Mouse (Mus musculus): ENCODE measurements around the gene Usp20. TPM values are rescaled to one million over a fixed set of nuclear protein-coding genes. Genes with fewer than 3 reads are reported as not detected.

Gene Usp20
- total and polyA plus RNA-seq, 2 experiments from 2014 or later: 31.9 to 37.9 TPM

DNA sequence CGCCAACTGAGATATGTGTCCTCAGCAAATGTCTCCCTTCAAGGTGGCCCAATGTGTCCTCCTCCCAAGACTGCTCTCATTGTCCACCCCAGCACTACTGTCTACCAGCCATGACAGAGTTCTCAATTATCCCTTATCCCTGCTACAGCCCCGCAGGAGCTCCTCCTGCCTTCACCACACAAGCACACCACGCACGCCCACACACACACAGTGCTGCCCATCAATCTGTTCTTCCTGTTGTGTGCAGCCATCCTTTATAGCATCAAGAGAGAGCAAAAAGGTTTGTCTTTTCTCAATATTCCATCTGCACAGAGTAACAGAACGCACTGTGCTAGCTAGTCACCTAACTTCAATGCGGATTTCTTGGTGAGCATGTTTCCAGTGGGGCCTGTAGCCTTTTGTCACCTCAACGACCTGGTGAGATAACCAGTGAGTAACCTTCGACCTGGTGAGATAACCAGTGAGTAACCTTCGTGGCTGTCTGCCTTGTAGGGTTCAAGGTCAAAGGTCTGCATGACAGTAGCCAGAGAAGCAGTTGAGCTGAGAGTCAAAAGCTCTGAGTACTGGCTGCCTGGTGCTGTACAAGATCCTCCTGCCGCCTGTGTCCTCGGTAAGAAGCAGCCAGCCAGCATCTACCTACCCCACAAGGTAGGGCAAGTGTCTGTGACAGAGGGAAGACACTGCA is 19.4 kb upstream of the Usp20 start:
- no peaks in the 10 kb centered on the region for H3K27me3 ChIP-seq (ENCODE audit: insufficient read depth, low read length)
- H3K9ac ChIP-seq: no peak overlapping the region
- no peak overlapping the region for H3K27ac ChIP-seq (ENCODE audit: low read depth, low read length)
- TF ChIP-seq CTCF (IDR thresholded peaks at IDR 0.05; ENCODE audit: low read depth): no peak
- DNase-seq (no peak), ATAC-seq (no peak)
- 90% methylated on average over 11 of the region's 11 CpGs for WGBS
- H3K36me3 ChIP-seq (ENCODE audit: insufficient read depth): peaks cover 70% of the 10 kb centered on the region
- no peak overlapping the region for H3K4me3 ChIP-seq (ENCODE audit: low read depth, low read length)
- peaks cover 15% of the 10 kb centered on the region; the same call in 1 of the 2 replicates for H3K4me1 ChIP-seq (ENCODE audit: insufficient read depth)
- H3K9me3 ChIP-seq (ENCODE audit: low read length): no peaks in the 10 kb centered on the region
- H3K4me2 ChIP-seq (ENCODE audit: low read depth): no peak overlapping the region

GRCm38 (mm10) chr2:30965627-30966026 is 16.5 kb upstream of the Usp20 start:
- Histone ChIP-seq H3K4me1 (ENCODE audit: insufficient read depth) (peaks cover 15% of the 10 kb centered on the region; the same call in 1 of the 2 replicates), H3K27me3 (ENCODE audit: insufficient read depth, low read length) (no peaks in the 10 kb centered on the region), H3K36me3 (ENCODE audit: insufficient read depth) (peaks cover 42% of the 10 kb centered on the region), H3K9ac (no peak overlapping the region), H3K9me3 (ENCODE audit: low read length) (no peaks in the 10 kb centered on the region), H3K4me2 (ENCODE audit: low read depth) (no peak overlapping the region), H3K27ac (ENCODE audit: low read depth, low read length) (no peak overlapping the region), H3K4me3 (ENCODE audit: low read depth, low read length) (no peak overlapping the region)
- 95% methylated on average over 8 of the region's 8 CpGs for WGBS
- no peak for TF ChIP-seq CTCF (IDR thresholded peaks at IDR 0.05; ENCODE audit: low read depth)
- DNase-seq: no peak
- no peak for ATAC-seq

DNA sequence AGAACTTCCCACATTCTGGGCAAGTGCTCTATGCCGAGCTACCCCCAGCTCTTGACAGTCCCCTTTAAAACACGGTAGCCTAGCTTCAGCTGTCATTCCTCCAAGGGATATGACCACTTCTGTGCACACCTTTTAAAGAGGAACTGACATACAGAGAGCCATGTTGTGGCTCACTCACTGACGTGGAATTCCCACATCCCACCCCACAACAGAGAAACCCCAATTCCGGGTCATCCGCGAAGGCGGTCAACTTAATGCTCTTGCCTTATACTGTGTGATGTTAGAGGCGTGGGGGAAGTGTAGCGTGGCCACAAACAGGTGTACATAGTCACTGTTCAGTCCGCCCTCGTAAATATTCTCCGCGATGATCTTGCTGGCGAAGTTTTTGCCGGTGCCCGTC is 15.3 kb upstream of the Usp20 start:
- peak overlapping the region; percentile 88 for H3K9ac ChIP-seq
- H3K4me3 ChIP-seq (ENCODE audit: low read depth, low read length): peak overlapping the region; percentile 96
- no peaks in the 10 kb centered on the region for H3K9me3 ChIP-seq (ENCODE audit: low read length)
- no peaks in the 10 kb centered on the region for H3K27me3 ChIP-seq (ENCODE audit: insufficient read depth, low read length)
- H3K27ac ChIP-seq (ENCODE audit: low read depth, low read length): no peak overlapping the region
- no peak for TF ChIP-seq CTCF (IDR thresholded peaks at IDR 0.05; ENCODE audit: low read depth)
- peak overlapping the region; percentile 83 for H3K4me2 ChIP-seq (ENCODE audit: low read depth)
- 24% methylated on average over 16 of the region's 16 CpGs for WGBS
- DNase-seq: no peak
- peaks cover 15% of the 10 kb centered on the region; the same call in 1 of the 2 replicates for H3K4me1 ChIP-seq (ENCODE audit: insufficient read depth)
- H3K36me3 ChIP-seq (ENCODE audit: insufficient read depth): peaks cover 34% of the 10 kb centered on the region
- no peak; the same call in 1 of the 2 replicates for ATAC-seq

DNA sequence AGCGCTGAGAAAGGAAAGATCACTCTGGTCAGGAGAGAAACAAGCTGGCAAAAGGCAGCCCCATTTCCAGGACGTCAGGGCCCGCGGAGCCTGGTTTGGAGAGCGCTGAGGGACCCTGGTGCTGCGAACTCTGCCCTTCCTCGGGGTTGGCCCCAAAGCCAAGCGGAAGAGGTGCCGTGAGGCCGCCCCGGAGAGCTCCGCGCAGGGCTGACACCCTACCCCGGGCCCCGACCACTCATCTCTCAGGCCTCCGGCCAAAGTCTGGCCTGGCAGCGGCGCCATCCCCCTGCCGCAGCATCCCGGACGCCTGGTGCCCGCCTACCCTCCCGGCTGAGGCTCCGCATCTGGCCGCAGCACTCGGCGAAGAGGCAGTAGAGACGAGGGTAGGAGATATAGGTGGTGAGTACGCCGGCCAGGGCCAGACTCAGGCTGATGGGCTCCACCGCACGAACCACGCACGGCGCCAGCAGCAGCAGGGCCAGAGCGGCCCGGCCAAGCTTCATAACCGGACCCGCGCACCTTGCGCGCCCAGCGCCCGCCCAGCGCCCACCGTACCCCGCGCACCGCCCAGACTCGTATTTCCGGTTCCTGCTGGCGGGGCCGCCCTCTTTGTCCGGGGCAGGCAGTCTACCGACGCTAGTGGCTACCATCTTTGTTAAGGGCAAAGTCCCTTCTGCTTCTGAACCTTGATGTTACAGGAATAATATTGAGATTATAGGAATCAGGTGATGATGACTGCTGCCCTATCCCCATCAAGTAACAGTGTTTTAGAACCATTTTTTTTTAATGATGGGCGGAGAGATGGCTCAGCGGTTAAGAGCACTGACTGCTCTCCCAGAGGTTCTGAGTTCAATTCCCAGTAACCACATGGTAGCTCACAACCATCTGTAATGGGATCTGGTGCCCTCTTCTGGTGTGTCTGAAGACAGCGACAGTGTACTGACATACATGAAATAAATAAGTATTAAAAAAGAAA is 14.4 kb upstream of the Usp20 start, which contains the start of gene Tor1a:
TSS of gene Tor1a (minus strand) at position 582 of the 976 bp plus-strand sequence.
- peak; percentile 97 for ATAC-seq
- no peak for TF ChIP-seq CTCF (IDR thresholded peaks at IDR 0.05; ENCODE audit: low read depth)
- Histone ChIP-seq H3K9me3 (ENCODE audit: low read length) (no peaks in the 10 kb centered on the region), H3K27me3 (ENCODE audit: insufficient read depth, low read length) (no peaks in the 10 kb centered on the region), H3K27ac (ENCODE audit: low read depth, low read length) (peak within 1 kb of the TSS; percentile 84), H3K4me1 (ENCODE audit: insufficient read depth) (peaks cover 15% of the 10 kb centered on the region; the same call in 1 of the 2 replicates), H3K9ac (peak within 1 kb of the TSS; percentile 88), H3K4me2 (ENCODE audit: low read depth) (peak within 1 kb of the TSS; percentile 83), H3K4me3 (ENCODE audit: low read depth, low read length) (peak within 1 kb of the TSS; percentile 96), H3K36me3 (ENCODE audit: insufficient read depth) (peaks cover 30% of the 10 kb centered on the region)
- peak; percentile 93 for DNase-seq
- WGBS: 6% methylated on average over 59 of the region's 59 CpGs

- 47% methylated on average over 7 of the region's 7 CpGs for WGBS
- Histone ChIP-seq H3K27ac (ENCODE audit: low read depth, low read length) (no peak overlapping the region), H3K36me3 (ENCODE audit: insufficient read depth) (peaks cover 17% of the 10 kb centered on the region), H3K4me1 (ENCODE audit: insufficient read depth) (peaks cover 7% of the 10 kb centered on the region; the same call in 1 of the 2 replicates), H3K9me3 (ENCODE audit: low read length) (no peaks in the 10 kb centered on the region), H3K4me3 (ENCODE audit: low read depth, low read length) (peak overlapping the region; percentile 80), H3K4me2 (ENCODE audit: low read depth) (peak overlapping the region; percentile 72), H3K27me3 (ENCODE audit: insufficient read depth, low read length) (no peaks in the 10 kb centered on the region), H3K9ac (peak overlapping the region; percentile 58)
- TF ChIP-seq CTCF (IDR thresholded peaks at IDR 0.05; ENCODE audit: low read depth): no peak
- peak; percentile 13 for DNase-seq
- no peak for ATAC-seq
Observed at GRCm38 (mm10) chr2:30983024-30983423, 945 bp downstream of the Usp20 start.

DNA sequence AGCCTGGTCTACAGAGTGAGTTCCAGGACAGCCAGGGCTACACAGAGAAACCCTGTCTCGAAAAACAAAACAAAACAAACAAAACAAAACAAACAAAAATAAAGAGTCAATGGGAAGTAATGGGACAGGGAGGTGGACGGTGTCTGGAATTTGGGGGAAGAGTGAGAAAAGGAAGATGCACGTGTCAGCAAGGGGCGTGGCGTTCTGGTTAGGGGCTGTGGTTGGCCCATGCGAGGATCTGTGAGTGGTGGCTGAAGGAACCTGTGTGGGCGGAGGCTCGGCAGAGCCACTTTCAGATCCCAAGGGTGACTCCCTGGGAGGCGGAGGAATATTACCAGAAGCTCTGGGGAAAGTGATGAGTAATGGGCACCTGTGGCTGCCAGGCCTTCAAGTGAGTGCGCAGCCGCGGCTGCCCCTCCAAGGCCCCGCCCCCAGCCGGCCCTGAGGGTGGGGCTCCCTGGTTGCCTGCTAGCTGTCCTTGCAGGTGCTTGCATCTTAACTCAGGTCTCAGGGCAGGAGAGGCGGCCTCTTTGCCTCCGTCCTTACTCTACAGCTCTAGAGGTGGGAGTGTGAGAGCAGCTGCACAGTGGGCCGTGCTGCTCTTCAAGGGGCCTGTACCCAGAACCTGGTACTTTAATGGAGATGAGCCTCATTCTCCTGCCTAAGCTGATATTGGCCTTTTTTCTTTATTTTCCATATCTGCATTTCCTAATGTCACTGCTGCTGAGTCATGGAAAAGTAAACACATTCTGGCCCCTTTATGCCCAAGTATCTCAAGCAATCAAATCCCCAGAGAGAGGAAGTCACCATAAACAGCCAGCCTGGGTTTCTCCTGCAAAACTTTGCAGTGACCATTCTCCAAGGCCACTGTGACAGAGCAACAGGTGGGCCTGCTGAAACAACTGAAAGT is 3.3 kb downstream of the Usp20 start:
- no peak for DNase-seq
- no peak overlapping the region for H3K4me3 ChIP-seq (ENCODE audit: low read depth, low read length)
- TF ChIP-seq CTCF (IDR thresholded peaks at IDR 0.05; ENCODE audit: low read depth): no peak
- H3K9me3 ChIP-seq (ENCODE audit: low read length): no peaks in the 10 kb centered on the region
- H3K27ac ChIP-seq (ENCODE audit: low read depth, low read length): no peak overlapping the region
- H3K9ac ChIP-seq: no peak overlapping the region
- no peaks in the 10 kb centered on the region for H3K36me3 ChIP-seq (ENCODE audit: insufficient read depth)
- no peak overlapping the region for H3K4me2 ChIP-seq (ENCODE audit: low read depth)
- H3K4me1 ChIP-seq (ENCODE audit: insufficient read depth): peaks cover 7% of the 10 kb centered on the region; the same call in 1 of the 2 replicates
- 31% methylated on average over 17 of the region's 17 CpGs for WGBS
- no peak for ATAC-seq
- H3K27me3 ChIP-seq (ENCODE audit: insufficient read depth, low read length): no peaks in the 10 kb centered on the region
